Mouse (Mus musculus) urinary bladder, postnatal 36 days (tissue): ENCODE data around the gene Iqgap3.

Experiments
- DNase-seq, 2 experiments: peaks; one replicate each; pipeline ENCODE4 v3.0.0; 2022; ENCODE audit warnings: low spot score in 2 of 2, mixed read lengths in 1 of 2

The Iqgap3 gene

DNA sequence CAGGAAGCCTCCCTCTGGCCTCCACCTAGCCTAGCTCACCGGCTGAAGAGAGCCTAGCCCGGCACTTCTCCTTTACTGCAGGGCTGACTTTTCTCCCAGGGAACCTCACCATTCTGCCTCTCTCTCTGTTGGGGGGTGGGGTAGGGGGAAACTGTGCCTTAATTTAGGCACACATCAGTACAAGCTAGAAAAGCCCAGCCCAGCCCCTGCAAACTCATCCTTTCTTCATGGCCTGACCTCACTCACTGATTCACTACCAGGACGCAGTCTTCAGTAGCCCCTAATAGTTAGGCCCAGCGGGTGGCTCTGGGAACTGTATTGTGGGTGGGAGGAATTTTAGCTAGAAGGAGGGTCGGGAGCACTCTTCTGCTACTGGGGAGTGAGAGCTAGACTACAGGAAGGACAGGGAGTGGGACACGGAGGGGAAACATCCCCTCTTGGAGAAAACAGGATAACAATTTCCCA lies 67.8 kb downstream of the Iqgap3 start:
- DNase-seq, result no peak

DNA sequence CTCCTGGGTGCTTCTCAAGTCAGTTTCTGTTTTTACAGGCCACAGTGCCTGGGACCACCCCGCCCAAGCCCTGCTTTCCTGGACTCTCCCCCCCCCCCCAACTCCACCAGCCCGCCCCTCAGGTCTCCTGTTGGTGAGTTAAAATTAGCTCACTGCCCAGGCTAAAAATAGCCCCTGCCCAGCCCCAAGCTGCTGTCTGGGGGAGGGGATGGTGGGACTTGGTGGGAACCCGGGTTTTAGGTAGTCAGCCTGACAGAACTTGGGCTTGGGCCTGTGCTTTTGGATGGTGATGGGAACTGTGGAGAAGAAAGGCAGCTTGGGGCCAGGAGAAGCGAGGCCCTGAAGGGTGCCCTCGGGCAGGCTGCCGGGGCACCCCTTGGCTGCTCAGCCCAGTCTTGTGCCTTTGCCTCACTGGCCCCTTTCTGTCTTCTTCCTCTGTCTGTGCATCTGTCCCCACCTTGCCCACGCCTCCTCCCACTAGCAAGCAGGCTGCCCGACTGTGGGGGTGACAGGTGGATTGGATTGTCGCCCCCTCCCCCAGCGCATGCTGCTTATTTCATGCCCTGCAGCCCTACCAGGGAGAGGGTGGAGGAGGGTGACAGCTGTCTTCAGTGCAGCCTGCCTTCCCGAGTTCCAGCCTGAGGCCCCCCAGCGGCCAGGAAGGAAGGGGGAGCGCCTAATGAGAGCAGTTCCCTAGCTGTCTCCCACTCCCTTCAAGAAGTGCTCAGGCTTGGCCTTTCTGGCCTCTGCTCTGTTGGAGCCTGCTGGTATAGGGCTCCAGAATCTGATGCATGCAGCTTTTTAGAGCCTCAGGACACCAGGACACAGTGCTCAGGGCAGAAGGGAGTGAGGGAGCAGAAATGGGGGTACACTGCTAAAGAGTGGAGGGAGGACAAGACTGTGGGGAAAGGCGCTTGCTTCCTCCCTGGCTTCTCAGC lies 68.6 kb downstream of the Iqgap3 start:
- no peak for DNase-seq

DNA sequence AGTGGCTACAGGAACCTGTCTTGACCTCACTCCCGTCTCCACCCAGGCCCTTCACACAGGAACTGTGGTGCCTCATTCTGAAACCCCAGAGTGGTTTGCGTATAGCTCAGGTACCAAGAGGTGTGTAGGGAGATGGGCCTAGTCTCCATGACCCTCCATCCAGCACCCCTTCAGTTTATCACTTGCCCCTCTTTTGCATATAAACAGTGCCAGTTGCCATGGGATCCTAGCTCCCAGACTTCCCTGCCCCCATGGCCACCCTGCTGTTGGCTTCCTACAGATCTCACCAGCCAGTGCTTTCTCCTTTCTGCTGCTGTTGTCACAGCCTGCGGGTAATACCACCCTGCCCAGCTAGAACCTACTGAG lies 69.2 kb downstream of the Iqgap3 start:
- no peak for DNase-seq

DNA sequence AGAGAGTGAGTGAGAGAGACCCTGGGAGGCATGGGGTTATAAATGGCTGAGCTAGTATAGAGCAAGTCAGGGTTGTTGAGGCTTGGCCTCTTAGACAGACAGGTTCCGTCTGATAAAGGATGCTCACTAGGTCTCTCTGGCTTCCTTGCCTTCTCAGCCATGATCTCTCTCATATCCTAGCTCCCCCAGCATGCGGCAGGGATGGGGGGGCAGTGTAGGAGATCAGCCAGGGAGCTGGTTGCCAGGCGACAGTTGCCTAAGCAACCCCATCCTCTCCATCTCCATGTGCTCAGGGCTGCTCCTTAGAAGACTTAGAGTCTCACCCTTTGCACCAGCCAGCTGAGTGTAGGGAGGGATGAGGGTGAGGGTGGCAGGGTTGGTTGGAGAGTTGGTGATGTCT lies 70.3 kb downstream of the Iqgap3 start:
- no peak for DNase-seq

DNA sequence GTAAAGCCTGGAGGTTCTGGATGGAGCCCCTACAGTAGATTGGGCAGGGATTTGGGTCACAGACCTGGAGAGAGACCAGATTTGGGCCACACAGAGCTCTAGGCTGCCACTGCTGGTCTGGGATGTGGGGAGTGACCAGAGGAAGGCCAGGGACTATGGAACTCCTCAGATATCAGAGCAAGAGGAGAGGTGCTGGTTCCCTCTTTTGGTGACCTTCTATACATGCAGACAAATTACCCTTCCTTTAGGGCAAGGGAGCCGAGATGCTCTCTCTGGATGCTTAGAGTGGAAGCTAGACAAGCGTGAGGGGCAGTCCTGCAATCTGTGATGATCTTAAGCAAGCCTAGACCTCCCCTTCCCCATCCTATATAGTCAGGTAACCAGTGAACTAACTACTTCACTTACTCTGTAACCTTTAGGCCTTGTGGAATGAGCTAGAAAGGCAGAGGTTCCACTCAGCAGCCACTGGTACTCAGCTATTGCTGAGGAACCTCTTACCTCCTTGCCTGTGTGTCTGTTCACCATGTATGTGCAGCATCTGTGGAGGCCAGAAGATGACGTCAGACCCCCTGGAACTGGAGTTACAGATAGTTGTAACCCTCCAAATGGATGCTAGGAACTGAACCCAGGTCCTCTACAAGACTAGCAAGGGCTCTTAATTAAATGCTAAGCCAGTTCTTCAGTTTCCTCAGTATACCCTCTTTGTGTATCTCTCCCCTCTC lies 71.7 kb downstream of the Iqgap3 start:
- no peak for DNase-seq

DNA sequence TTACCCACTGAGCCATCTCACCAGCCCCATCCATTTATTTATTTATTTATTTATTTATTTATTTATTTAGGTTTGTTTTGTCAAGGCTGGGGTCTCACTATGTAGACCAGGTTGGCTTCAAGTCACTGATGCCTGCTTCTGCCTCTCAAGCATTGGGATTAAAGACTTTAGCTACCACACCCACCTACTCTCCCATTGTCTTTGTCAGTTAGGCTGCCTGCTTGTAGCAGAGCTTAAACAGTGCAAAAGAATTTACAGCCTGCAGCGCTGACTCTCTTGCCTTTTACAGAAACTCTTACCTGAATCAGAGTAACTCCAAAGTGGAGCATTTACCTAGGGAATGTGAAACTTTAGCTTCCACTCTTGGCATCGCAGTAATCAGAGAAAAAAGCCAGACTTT lies 72.5 kb downstream of the Iqgap3 start:
- DNase-seq, result no peak

DNA sequence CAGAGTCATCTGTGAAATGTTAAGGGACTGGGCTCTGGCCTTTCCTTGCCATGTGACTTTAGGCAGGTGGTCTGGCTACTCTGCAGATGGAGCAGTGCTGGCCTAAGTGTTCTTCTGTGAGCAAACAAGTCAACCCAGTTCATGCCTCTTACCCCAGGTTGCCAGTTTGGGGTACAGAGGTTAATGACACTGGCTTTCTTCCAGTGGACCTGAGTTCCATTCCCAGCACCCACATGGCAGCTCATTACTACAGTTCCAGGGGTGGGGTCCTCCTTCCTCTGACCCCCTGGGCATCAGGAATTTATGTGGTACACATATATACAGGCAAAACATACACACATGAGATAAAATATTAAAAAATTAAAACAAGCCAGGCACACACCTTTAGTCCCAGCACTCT lies 75.0 kb downstream of the Iqgap3 start:
- no peak for DNase-seq

DNA sequence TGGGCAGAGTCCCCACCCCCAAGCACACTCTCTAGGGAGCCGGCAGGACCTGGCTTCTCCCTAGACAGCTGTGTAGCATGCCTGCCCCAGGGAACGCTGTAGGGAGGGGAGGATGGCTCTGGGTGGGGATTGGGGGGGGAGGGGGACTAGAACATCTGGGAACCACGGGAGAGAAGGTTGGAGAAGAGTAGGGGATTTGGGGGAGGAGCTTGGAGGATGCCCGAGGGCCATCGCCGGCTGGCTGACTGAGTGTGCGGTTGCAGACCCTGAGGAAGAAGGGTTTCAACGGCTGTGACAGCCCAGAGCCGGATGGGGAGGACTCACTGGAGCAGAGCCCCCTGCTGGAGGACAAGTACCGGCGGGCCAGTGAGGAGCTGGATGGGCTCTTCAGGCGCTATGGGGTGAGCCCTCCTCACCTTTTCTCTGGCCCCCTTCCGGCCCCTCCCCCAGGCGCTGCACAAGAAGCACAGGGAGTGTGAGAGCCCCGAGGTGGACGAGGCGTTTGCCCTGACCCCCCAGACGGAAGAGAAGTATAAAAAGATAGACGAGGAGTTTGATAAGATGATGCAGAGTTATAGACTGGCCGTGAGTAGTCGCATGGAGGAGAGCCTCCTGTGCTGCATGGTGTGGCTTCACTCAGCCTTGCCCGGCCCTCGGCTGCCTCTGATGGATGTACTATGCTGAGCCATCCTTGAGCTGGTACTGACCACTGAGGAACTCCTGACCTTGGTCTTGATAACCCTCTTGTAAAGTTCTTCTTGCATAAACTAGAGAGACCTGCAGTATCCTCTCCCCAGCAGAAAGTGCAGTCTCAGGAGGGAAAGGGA lies 76.2 kb downstream of the Iqgap3 start:
- DNase-seq, result no peak

DNA sequence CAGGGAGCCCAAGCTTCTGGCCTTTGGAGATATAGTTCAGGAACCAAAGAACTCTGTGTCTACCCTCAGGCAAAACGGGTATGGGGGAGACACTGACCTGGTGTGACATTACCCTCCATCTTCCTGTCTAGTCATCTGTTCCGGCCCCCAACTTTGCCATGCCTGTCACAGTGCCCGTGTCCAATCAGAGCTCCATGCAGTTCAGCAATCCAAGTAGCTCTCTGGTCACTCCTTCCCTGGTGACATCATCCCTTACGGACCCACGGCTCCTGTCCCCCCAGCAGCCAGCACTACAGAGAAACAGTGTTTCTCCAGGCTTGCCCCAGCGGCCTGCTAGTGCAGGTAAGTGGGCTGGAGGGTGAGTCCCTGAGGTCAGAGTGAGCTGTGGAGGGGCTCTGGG lies 77.2 kb downstream of the Iqgap3 start:
- DNase-seq, result no peak

DNA sequence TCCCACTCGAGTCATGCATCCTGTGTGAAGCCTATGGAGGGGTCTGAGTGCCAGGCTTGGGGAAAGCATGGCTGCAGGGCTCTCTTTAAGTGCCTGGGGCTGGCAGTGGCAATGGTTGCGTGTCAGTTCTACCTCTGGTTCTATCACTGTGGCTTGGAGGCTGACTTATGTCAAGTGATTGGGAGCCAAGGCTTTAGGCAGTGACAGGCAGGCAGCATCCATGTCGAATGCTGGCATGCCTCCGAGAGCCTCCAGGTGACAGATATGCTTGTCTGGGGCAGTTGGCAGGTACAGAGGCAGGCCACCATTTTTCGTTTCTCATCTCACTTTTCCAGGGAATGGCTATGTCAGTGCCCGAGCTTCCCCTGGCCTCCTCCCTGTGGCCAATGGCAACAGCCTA lies 79.1 kb downstream of the Iqgap3 start:
- no peak for DNase-seq

DNA sequence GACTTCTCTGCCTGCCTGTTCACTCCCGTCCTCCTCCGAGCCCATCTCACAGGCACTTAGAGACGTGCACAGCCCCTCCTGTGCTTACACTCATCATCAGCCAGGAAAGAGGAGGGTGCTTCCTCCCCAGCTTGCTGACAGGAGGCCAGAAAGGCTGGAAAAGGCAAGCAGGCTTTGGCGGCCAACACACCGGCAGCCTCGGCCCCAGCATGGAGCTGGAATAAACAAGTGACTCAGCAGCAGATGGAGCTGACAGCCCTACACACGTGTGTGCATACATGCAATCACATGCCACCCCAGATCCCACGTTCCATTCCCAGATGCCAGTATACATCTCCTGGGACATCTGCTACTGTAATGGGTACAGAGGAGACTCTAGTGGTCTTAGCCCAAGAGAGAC lies 80.5 kb downstream of the Iqgap3 start:
- no peak for DNase-seq

DNA sequence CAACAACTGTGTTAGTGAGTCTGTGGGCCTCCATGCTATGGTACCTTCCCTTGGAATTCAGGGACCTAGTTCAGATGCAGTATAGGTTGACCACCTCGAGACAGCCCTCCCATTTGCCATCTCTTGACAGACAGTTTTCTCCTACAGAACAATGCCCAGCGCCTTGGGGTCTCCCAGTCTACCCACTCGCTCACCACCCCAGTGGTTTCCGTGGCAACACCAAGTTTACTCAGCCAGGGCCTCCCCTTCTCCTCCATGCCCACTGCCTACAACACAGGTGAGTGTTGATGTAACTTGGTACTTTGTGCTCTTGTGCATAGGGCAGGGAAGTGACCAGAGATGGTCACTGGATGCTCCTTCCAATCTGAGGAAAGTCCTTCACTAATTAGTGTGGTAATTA lies 81.0 kb downstream of the Iqgap3 start:
- no peak for DNase-seq

DNA sequence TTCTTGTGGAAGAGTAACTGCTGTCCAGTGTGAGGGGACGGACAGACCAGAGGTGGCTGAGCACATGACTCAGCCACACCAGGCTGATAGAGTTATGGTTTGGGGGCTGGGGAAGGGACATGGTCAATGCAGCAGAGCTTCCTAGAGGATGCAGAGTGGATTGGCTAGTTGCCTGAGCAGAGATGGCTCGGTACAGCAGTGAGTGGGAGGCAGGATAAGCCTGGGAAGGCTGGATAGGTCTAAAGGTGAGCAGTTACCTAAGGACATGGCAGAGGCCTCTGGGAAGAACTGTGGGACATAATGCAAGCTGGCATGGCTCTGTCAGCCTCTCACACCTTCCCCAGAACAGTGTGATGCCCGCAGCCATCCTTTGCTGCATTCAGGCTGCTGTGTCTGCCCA lies 82.1 kb downstream of the Iqgap3 start:
- no peak for DNase-seq

DNA sequence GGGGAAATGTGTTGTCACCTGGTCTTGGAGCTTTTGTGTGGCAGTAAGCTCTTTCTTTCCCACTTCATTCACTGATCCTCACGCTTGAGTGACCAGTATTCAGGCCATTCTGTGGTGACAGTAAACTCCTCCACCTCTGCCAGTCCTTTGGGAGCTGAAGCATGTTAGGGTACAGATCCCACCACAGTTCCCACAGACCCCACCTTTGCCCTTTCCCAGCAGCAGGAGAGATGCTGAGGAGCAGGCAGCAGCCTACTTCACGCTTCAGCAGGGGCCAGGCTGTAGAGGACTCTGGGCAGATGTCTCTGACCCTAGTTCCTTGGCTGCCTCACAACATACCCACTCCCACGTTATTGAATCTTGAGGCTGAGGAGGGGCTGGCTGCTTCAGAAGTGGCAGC lies 82.5 kb downstream of the Iqgap3 start:
- DNase-seq, result no peak

DNA sequence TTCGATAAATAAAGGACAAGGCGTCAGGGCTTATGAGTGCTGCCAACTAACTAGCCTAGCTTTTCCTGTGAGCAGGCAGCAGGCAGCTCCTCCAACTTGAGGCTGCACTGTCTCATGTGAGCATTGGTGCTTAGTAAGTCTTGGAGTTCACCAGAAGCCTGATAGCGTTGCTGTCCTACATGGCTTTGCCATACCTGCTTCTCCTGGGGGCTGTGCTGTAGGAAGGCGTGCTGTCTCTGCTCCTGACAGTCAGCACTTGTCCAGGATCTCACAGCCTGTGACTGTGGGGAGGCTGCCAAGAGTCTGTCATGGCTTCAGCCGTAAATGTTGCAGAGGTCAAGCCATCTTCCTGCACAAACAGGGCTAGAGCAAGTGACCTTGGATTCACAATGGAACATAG lies 84.3 kb downstream of the Iqgap3 start:
- DNase-seq, result no peak

DNA sequence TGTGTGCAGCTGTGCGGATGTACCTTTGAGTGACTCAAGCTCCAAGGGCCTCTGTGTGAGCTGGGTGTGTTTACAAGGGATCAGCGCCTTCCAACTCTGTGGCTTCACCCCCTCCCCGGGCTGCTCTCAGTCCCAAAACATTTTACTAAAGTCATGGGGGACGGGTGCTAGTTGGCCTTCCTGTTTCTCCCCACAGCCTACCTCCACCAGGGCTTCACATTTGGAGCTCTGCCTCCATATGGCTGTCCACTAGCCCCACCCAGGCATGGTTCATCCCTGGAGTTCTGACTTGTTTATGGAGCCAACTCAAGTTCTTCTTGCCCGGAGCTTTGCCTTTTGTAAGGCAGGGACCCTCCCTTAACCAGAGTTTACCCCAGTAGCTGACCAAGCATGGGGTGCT lies 88.6 kb downstream of the Iqgap3 start:
- DNase-seq, result no peak
